Mouse (Mus musculus) frontal cortex, postnatal 14 days (tissue): ENCODE measurements around the gene Oosp1.

Experiments
- DNase-seq, 2 experiments: peaks; one replicate each; pipeline ENCODE4 v3.0.0; 2022; ENCODE audit warnings: low spot score in 2 of 2

Oosp1 gene

GRCm38 (mm10) chr19:11690839-11691238 is at the start of gene Oosp1:
Oosp1 (minus strand) TSS chr19:11691150.
- no peak for DNase-seq

DNA sequence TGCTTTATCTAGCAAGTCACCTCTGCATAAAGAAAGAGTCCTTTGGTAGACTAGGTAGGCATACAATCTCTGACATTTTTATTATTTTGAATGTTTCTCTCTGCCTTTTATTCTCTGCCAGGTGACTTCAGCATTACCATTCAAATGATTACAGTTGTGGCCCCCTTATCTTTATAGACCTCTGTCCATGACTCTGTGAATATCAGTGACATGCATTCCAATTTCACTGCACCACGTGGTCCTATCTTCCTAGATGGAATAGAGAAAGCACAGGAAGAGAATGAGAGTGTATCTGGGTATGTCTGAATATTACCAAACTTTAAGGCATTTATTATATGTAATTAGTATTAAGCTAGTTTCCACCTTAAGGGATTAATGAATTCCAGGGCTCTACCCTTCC is 45.5 kb upstream of the Oosp1 start:
- DNase-seq, result no peak

GRCm38 (mm10) chr19:11730278-11730677 is 39.3 kb upstream of the Oosp1 start:
- DNase-seq, result no peak

DNA sequence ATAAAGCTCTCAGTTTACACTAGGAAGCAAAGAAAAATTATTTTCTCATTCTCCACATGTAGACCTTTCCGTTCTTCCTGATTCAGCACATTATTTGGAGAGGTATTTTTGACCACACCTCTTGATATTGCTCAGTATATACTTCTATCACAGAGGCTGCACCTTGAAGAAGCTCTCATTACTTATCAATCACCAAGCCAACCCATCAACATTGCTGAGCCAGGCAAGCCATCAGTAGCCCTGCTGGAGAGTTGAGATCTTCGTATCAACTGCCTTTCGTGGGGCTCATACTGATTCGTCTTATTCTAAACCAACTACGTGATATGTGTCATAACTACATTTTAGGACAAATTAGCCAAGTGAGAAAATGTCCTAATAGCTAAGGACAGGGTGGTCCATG is 36.4 kb upstream of the Oosp1 start:
- DNase-seq, result no peak

- no peak for DNase-seq
Measured at GRCm38 (mm10) chr19:11725915-11726314, 35.0 kb upstream of the Oosp1 start.

DNA sequence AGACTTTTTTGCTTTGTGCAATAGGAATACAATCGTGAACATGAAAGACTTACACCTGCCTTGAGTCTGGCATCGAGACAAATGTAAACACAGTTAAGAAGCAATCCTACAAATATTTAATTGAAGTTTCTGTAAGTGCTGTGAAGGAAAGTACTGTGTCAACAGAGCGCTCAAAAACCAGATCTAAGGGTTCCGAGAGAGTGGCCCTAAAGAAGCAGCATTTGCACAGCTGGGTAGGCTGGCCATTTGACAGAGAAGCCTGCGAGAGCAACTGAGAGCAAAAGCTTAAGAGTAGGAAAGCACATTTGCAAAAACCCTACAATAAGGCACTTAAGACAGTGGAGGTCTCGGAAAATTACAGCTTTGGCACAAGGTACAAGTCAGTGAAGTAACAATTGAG is 33.3 kb upstream of the Oosp1 start:
- DNase-seq, result no peak

GRCm38 (mm10) chr19:11723870-11724269 is 32.9 kb upstream of the Oosp1 start:
- no peak for DNase-seq

DNA sequence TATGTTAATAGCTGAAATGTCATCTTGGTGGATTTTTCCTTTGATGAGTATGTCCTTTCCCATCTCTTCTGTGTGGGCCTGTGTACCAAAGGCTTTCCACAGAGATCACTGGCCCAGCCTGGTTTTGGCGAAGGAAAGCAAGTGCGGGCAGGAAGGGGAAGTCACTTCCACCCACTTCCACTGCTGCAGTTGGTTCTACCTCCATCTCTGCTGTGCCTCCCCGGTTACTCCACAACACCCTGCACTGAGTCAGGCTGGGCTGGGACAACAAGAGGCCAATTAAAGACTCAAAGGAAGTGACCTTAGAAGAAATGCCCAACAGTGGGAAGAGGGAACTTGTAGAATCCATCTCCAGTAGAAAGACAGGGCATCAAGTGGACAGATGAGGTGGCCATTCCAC is 29.1 kb upstream of the Oosp1 start:
- DNase-seq, result no peak

DNA sequence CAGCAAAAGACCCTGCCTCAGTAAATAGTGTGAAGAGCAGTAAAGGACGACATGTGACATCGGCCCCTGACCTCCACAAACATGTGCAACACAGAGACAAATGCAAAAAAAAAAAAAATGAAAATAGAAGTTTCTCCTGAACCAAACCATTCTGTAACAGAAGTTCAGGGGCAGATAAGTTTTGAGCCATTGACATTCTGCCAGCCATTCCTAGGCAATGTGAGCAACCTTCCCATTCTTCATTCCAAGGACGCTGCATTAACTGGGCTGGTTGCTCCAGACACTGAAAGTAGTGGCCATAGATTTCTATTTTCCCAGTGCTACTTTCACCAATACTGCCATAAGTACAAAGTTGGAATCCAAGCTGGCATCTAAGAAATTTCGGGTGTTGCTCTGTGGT is 21.5 kb upstream of the Oosp1 start:
- no peak for DNase-seq

GRCm38 (mm10) chr19:11698342-11698741 is 7.4 kb upstream of the Oosp1 start:
- DNase-seq, result no peak

DNA sequence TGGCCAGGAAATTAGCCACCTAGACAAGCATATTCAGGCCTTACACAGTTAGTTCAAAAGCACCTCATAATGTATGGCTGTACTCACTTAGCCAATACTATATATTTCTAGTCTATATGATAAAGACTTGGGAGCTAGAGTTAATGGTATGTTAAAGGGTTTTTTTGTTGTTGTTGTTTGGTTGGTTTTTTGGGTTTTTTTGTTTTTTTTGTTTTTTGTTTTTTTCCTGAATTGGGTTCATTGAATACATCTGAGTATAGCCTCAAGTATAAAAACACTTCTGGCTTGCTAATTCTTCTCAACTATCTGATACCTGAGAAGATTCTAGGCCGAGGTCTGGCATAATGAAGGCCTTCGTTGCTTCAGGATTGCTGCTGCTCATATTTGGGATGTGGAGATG is 5.8 kb upstream of the Oosp1 start, which contains the start of gene Oosp3:
Gene Oosp3 (plus strand): TSS at position 301 of the 400 bp plus-strand sequence.
- DNase-seq, result no peak

DNA sequence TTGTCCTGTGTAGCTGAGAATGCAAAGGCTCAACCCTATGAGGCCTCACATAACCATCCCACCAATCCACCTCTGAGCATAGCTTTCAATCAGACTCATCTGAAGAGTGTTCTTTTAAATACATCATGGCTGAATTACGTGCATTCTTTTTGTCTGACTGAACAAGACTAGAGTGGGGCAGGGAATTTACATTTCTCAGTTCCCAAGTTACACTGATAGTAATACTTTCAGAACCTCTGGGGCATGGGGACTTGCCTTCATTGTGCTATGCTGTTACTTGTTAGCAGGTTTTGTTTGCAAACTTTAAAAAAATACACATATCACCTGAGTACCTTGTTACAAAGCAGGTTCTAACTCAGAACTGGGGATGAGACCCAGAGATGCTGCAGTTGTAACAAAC is 504 bp upstream of the Oosp1 start:
- DNase-seq, result no peak

- no peak for DNase-seq
Measured at GRCm38 (mm10) chr19:11661562-11661961, 29.4 kb downstream of the Oosp1 start.

GRCm38 (mm10) chr19:11660459-11660858 is 30.5 kb downstream of the Oosp1 start, which contains the start of gene Oosp2:
Oosp2 (minus strand) TSS chr19:11660559.
- DNase-seq, result no peak

GRCm38 (mm10) chr19:11659142-11659541 is 31.8 kb downstream of the Oosp1 start:
- DNase-seq, result no peak

DNA sequence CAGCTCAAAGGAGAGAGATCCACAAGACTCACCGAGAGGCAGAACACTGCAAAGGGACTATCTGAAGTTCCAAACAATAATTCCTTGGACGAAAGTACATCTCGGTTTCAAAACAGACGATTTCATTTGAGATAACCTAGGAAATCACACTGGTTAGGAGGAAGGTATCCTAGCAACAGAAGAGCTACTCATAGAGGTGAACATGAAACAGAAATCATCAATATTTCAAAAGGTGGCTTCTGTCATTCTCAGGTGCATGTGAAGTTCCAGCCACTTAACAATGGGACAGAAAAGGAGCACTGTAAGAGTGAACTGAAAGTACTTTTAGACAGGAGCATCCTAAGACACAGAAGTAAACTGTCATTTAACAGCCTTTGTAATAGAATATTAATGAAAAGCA is 41.4 kb downstream of the Oosp1 start:
- DNase-seq, result no peak

DNA sequence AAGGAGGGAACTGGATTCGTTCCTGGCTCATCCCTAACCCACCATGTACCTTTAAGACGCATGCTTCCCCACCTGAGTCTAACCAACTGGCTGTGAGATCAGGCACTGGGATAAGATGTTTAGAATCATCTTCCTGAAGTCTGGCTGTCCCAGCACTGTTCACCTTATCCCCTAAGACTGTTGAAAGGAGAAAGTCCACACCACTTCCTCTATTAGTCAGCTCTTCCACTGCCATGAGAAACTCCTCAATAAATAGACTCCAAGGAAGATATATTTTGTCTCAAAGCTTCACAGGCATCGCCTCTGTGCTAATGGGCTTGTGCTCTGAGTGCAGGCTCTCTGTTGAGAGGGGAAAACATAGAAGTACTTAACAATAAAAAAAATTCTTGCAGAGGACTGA is 44.8 kb downstream of the Oosp1 start:
- no peak for DNase-seq

- no peak for DNase-seq
Measured at GRCm38 (mm10) chr19:11640732-11641131, 50.2 kb downstream of the Oosp1 start, which contains the start of gene Ms4a3. Ms4a3 (minus strand) TSS chr19:11640851.

DNA sequence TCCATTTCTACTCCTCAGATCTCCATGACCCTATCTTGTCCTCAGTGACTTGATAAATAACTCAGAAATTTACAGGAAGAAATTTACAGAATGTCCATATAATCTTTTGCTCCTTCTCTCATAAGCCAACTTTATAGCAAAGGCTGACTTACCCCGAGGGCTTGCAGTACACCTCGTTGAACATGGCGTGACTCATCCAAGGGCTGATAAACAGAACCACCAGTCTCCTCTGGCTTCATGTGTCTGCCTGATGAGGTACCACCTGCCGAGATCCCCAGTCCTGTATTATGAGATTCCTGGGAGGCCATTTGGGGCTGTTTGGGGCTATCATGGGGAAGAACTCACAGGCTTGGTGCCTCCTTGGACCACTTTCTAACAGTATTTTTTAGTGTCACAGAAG is 51.9 kb downstream of the Oosp1 start:
- no peak for DNase-seq

- no peak for DNase-seq
Measured at GRCm38 (mm10) chr19:11635572-11635971, 55.4 kb downstream of the Oosp1 start.

GRCm38 (mm10) chr19:11634330-11634729 is 56.6 kb downstream of the Oosp1 start:
- no peak for DNase-seq

- no peak for DNase-seq
Measured at GRCm38 (mm10) chr19:11633732-11634131, 57.2 kb downstream of the Oosp1 start.

- no peak for DNase-seq
Measured at GRCm38 (mm10) chr19:11625231-11625630, 65.7 kb downstream of the Oosp1 start.

DNA sequence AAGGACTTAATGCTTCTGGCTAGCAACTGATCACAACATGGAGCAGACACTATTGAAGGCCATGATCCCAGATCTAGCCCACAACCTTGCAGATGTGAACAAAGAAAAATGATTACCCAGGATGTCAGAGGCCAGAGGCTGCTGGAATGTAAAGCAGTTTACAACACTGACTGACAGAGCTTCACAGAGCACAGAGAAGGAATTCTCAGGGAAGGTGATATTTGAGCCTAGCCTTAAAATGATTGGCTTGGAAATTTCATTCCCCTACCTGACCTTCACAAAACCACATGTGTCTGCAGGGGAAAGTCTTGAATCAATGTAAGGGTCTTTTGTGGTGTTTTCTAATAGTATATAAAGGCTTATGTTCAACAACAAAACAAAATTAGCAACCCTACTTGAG is 66.2 kb downstream of the Oosp1 start:
- no peak for DNase-seq

GRCm38 (mm10) chr19:11623551-11623950 is 67.4 kb downstream of the Oosp1 start, which contains the start of gene Ms4a2:
Ms4a2 (minus strand) TSS chr19:11623719.
- DNase-seq, result no peak
